Mouse (Mus musculus) intestine, embryonic 16.5 days (tissue): ENCODE data around the gene Slc4a2. TPM values are rescaled to one million over a fixed set of nuclear protein-coding genes. Genes with fewer than 3 reads are reported as not detected.

ENCODE experiments used
- ATAC-seq: fragments of 200-750 bp; cut with Nextera tagmentation; 2 replicates; pipeline ENCODE4 v1.8.0; 2017; ENCODE audit warnings: moderate TSS enrichment, moderate library complexity
- H3K27ac ChIP-seq: fragments of 300-500 bp; sonication (generic); 2 replicates; pipeline ENCODE4 v1.5.1; 2014; ENCODE audit warnings: mild to moderate bottlenecking, low read length
- H3K27me3 ChIP-seq: fragments of 300-500 bp; sonication (generic); replicated peaks from 2 replicates; pipeline ENCODE4 v1.6.1; 2014; ENCODE audit warnings: low read length, control low read depth, mixed read lengths; ENCODE audit not compliant: control insufficient read depth, insufficient read depth
- H3K36me3 ChIP-seq: fragments of 300-500 bp; sonication (generic); 2 replicates; pipeline ENCODE4 v1.6.1; 2014; ENCODE audit warnings: low read length, control low read depth; ENCODE audit not compliant: control insufficient read depth, insufficient read depth
- H3K4me1 ChIP-seq: fragments of 300-500 bp; sonication (generic); 2 replicates; pipeline ENCODE4 v1.6.1; 2014; ENCODE audit warnings: low read length, control low read depth, mixed read lengths; ENCODE audit not compliant: control insufficient read depth, insufficient read depth
- H3K4me2 ChIP-seq: fragments of 300-500 bp; sonication (generic); 2 replicates; pipeline ENCODE4 v1.6.1; 2014; ENCODE audit warnings: low read depth, low read length, control low read depth
- H3K4me3 ChIP-seq: fragments of 300-500 bp; sonication (generic); 2 replicates; pipeline ENCODE4 v1.5.1; 2014; ENCODE audit warnings: mild to moderate bottlenecking, low read length
- H3K9ac ChIP-seq: fragments of 300-500 bp; sonication (generic); 2 replicates; pipeline ENCODE4 v1.6.1; 2014; ENCODE audit warnings: low read depth, low read length
- H3K9me3 ChIP-seq: fragments of 300-500 bp; sonication (generic); 2 replicates; pipeline ENCODE4 v1.6.1; 2016; ENCODE audit warnings: low read length, control low read depth; ENCODE audit not compliant: control insufficient read depth
- WGBS: fragments of 180-500 bp; shearing (Covaris S2); extraction: QIAGEN DNeasy Blood & Tissue Kit; methylation state at CpG from one replicate; pipeline ENCODE4 v1.1.7; 2014; 5-methylcytosine and 5-hydroxymethylcytosine counted together
- polyA plus RNA-seq: library from polyadenylated mRNA; unstranded; fragments of >200 nt; fragmentation: Nextera tagmentation; extraction: Ambion mirVana; gene quantifications from 2 replicates; pipeline ENCODE4 v1.2.1, GENCODE M21; 2015

The Slc4a2 gene
- polyA plus RNA-seq, 1 experiment from 2014 or later: 52.7 TPM

DNA sequence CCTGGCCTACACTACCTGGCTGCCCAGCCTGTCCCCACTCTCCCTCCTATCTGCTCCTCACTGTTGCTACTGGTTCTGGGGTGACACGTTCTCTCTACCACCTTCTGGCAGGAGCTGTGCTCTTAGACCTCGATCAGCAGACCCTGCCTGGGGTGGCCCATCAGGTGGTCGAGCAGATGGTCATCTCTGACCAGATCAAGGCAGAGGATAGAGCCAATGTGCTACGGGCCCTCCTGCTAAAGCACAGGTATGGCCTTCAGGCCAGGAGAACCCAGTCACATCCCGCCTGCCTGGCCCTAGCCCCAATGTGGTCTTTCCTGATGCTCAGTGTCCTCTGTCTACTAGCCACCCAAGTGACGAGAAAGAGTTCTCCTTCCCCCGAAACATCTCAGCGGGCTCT is 10.4 kb downstream of the Slc4a2 start:
- Histone ChIP-seq H3K4me1 (no peaks in the 10 kb centered on the region), H3K9me3 (no peaks in the 10 kb centered on the region), H3K9ac (no peak overlapping the region), H3K4me2 (no peak overlapping the region), H3K27me3 (no peaks in the 10 kb centered on the region), H3K27ac (no peak overlapping the region), H3K4me3 (no peak overlapping the region), H3K36me3 (peaks cover 20% of the 10 kb centered on the region)
- 89% methylated on average over 8 of the region's 8 CpGs for WGBS
- ATAC-seq: no peak

DNA sequence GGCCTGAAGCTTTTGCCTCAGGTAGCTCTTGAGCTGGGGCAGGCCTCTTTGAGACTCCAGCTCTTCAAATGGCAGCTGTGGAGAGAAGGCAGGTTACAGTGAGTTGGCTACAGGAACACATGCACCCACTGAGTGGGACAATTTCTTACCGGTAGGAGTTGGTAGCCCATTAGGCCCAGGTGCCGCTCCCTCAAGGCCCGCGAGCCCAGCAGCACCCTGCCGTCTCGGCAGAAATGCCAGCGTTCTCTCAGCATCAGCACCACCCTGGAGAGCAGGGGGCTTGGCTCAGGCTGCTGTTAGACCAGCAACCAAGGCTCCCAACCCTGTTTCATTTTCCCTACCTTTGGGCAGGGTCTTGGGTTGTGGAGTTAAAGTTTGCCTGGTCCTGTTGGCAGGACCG is 17.6 kb downstream of the Slc4a2 start:
- no peak for ATAC-seq
- Histone ChIP-seq H3K4me3 (no peak overlapping the region), H3K9me3 (no peaks in the 10 kb centered on the region), H3K4me1 (peaks cover 17% of the 10 kb centered on the region), H3K9ac (no peak overlapping the region), H3K27me3 (no peaks in the 10 kb centered on the region), H3K36me3 (peaks cover 22% of the 10 kb centered on the region), H3K4me2 (no peak overlapping the region), H3K27ac (no peak overlapping the region)
- 90% methylated on average over 8 of the region's 8 CpGs for WGBS

DNA sequence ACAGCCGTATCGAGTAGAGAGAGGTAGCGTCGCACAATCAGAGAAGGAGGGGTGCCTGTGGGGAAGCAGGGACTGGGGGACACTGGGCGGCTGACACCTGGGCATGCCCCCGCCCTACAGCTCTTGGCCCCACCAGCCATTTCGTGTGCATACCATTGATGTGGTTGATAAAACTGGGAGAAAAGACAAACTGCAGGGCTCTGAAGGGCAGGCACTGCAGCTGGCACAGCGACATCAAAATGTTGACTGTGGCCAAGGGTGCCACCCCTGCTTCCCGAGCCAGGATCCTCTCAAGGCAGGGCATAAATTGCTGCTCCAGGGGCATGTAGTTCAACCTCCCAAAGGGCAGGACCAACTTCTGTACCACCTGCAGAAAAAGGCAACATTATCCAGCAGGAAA is 18.4 kb downstream of the Slc4a2 start:
- 85% methylated on average over 9 of the region's 9 CpGs for WGBS
- Histone ChIP-seq H3K9ac (no peak overlapping the region), H3K9me3 (no peaks in the 10 kb centered on the region), H3K27ac (no peak overlapping the region), H3K4me2 (no peak overlapping the region), H3K36me3 (peaks cover 22% of the 10 kb centered on the region), H3K27me3 (no peaks in the 10 kb centered on the region), H3K4me1 (peaks cover 17% of the 10 kb centered on the region), H3K4me3 (no peak overlapping the region)
- ATAC-seq: no peak

DNA sequence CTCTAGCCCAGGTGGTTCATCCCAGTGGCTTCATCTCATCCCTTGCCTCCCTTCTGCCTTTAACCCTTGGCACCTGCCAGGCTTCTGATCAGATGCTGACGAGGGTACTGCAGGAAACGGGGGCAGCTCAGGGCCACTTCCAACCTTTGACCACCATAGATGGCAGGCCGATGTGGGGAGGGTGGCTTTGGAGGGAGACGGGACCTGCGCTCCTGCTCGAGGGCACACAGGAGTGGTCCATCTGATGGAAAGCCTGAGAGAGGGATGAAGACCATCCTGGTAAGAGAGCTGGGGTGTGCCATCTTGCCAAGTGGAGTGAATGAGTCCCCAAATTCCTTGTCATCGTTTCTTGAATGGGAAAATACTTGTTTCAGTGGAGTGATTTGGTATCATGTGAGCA is 19.6 kb downstream of the Slc4a2 start:
- ATAC-seq: no peak
- 91% methylated on average over 7 of the region's 7 CpGs for WGBS
- H3K27ac ChIP-seq: no peak overlapping the region
- H3K9me3 ChIP-seq: no peaks in the 10 kb centered on the region
- H3K27me3 ChIP-seq: no peaks in the 10 kb centered on the region
- peaks cover 22% of the 10 kb centered on the region for H3K36me3 ChIP-seq
- H3K4me2 ChIP-seq: no peak overlapping the region
- peaks cover 24% of the 10 kb centered on the region for H3K4me1 ChIP-seq
- H3K9ac ChIP-seq: no peak overlapping the region
- no peak overlapping the region for H3K4me3 ChIP-seq

DNA sequence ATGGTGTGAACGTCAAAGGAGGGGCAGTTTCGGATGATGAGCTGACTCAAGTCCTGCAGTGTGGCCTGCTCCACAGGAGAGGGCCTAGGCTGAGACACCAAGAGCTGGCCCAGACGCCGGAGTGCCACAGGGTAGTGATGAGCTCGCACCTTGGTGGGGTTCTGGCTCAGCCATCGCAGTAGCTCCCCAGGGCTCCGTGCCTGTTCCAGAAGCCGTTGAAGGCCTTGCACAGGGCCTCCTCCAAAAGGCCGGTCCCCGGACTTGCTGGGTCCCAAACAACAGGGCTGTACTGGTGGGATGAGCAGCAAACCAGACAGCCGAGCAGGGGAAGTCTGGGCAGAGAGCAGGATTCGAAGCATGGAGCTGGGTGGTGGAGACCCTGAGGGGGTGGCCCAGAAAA is 20.3 kb downstream of the Slc4a2 start:
- no peak for ATAC-seq
- H3K27me3 ChIP-seq: no peaks in the 10 kb centered on the region
- no peak overlapping the region for H3K27ac ChIP-seq
- no peaks in the 10 kb centered on the region for H3K9me3 ChIP-seq
- peak overlapping the region; percentile 85 for H3K4me3 ChIP-seq
- WGBS: 81% methylated on average over 12 of the region's 12 CpGs
- H3K4me2 ChIP-seq: peak overlapping the region; percentile 88
- H3K36me3 ChIP-seq: peaks cover 19% of the 10 kb centered on the region
- peaks cover 24% of the 10 kb centered on the region for H3K4me1 ChIP-seq
- peak overlapping the region; percentile 97 for H3K9ac ChIP-seq

DNA sequence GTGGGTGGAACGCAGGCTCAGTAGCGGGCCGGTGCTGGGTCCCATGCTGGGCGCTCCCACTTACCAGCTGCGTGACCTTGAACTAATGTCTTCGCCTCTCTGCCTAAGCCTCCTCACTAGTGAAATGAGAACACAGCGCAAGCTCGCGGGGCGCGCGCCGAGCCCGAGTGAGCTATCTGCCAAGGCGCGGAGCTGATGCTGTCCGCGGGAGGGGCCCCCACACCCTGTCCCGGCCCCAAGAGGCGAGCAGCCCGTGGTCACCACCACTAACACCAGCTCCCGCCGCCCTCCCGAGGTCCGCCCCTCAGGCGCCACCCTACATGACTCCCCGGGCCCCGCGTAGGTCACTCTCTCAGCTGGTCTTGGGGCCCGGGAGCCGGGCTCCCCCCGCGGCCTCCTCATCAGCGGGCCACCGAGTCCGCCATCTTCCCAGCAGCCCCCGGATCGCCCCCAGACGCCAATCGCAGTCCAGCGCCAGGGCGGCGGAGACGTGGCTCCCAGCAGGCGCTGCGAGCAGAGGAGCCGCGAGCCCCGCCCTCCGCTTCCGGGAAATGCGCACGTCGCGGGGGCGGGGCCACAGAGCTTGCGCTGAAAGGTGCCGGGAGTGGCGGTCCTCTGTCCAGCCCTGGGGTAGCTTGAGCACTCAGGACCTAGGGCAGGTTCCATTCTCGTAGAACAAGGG is 21.2 kb downstream of the Slc4a2 start, which contains the start of gene Fastk:
Fastk (minus strand) TSS at position 542 of the 682 bp plus-strand sequence.
- ATAC-seq: peak; percentile 84
- H3K4me2 ChIP-seq: peak within 1 kb of the TSS; percentile 88
- WGBS: under 1% methylated on average over 60 of the region's 60 CpGs
- H3K4me3 ChIP-seq: peak within 1 kb of the TSS; percentile 85
- peak within 1 kb of the TSS; percentile 90 for H3K27ac ChIP-seq
- no peaks in the 10 kb centered on the region for H3K9me3 ChIP-seq
- no peaks in the 10 kb centered on the region for H3K27me3 ChIP-seq
- H3K4me1 ChIP-seq: peaks cover 24% of the 10 kb centered on the region
- H3K36me3 ChIP-seq: peaks cover 9% of the 10 kb centered on the region
- peak within 1 kb of the TSS; percentile 97 for H3K9ac ChIP-seq

DNA sequence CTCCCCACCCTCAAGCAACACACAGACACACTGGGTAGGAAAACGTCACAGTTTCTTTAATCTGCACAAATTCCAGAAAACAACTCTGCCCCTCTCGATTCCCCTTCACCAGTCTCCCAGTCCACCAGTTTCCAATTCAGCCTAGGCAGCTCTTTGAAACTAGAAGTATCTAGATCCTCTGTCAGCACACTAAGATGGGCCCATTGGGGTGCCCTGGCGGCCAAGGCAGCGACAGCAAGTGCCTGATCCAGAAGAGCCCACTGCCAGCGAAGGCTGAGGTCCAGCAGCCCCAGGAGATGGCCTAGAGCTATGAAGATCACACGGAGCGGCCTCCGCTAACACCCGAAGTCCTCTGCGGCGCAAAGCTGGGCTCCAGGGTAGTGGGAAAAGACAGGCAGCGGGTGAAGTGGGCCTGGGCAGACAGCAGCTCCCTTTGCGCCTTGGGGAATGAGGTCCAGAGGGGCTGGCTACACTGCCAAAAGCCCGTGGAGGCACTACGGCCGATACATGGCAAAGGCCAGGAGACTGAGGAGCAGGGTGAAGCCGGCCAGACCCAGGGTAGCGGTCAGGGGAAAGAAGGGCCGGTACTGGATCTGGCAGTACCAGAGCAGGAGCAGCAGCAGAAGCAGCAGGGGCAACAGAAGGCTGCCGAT is 21.9 kb downstream of the Slc4a2 start:
- H3K27ac ChIP-seq: peak overlapping the region; percentile 90
- no peak for ATAC-seq
- no peaks in the 10 kb centered on the region for H3K9me3 ChIP-seq
- peak overlapping the region; percentile 88 for H3K4me2 ChIP-seq
- peaks cover 4% of the 10 kb centered on the region for H3K36me3 ChIP-seq
- H3K27me3 ChIP-seq: no peaks in the 10 kb centered on the region
- WGBS: 56% methylated on average over 20 of the region's 20 CpGs
- peak overlapping the region; percentile 85 for H3K4me3 ChIP-seq
- peak overlapping the region; percentile 97 for H3K9ac ChIP-seq
- H3K4me1 ChIP-seq: peaks cover 24% of the 10 kb centered on the region

DNA sequence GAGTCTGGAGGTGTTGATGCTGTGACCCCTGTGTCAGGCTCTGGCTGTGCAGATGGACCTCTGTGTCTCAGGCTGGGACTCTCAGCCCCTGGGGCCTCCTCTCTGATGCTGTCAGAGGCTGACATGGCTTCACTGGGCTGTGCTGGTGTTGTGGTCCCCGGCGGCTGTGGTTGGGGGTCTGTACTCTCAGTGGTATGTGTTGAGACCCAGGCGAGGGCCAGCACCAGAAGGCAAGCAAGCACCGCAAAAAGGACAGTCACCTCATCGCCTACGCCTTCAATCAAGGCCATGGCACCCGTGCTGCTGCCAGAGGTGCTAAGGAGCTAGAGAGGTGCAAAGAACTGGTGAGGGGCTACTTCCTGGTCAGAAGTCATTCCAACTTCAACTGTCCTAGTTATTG is 23.0 kb downstream of the Slc4a2 start:
- no peaks in the 10 kb centered on the region for H3K9me3 ChIP-seq
- no peak overlapping the region for H3K27ac ChIP-seq
- 90% methylated on average over 7 of the region's 7 CpGs for WGBS
- no peak for ATAC-seq
- no peaks in the 10 kb centered on the region; the same call in 1 of the 2 replicates for H3K36me3 ChIP-seq
- no peak overlapping the region; the same call in 1 of the 2 replicates for H3K4me2 ChIP-seq
- H3K9ac ChIP-seq: no peak overlapping the region
- no peaks in the 10 kb centered on the region for H3K27me3 ChIP-seq
- H3K4me1 ChIP-seq: peaks cover 30% of the 10 kb centered on the region
- no peak overlapping the region; the same call in 1 of the 2 replicates for H3K4me3 ChIP-seq

DNA sequence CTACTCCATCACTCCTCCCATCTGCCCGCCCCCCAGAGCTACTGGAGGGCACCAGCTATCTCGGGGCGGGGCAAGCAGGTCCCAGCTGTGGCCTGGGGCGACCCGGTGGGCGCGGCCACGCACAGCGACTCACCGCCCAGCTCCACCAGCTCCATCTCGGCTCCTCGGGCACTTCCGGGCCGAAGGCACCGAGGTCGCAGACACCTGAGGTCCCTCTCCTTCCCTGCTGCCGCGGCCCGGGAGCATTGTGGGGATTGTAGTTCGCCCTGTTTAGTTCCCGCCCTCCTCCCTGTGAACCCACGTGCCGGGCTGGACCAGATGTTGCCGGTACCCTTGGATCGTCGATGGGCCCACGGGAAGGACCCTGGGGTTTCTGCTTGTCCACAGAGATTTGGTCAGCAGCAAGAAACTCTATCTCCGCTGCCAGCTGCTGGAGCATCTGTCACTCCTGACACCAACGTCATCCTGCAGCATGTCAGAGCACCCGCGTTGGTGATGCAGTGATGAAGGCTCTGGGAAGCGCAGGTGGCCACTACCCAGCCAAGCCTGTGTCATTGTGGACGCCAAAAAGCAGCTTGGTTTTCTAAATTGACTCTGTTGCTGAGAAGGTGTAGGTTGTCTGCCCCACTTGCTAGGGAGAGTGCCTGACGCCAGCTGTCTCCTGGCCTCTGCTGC is 24.1 kb downstream of the Slc4a2 start, which contains the start of gene Tmub1:
Tmub1 (minus strand) TSS at position 231 of the 675 bp plus-strand sequence.
- H3K27ac ChIP-seq: peak within 1 kb of the TSS; percentile 61
- peak; percentile 72 for ATAC-seq
- H3K4me2 ChIP-seq: peak within 1 kb of the TSS; percentile 79
- H3K4me1 ChIP-seq: peaks cover 30% of the 10 kb centered on the region
- peak within 1 kb of the TSS; percentile 74 for H3K9ac ChIP-seq
- 2% methylated on average over 34 of the region's 34 CpGs for WGBS
- H3K36me3 ChIP-seq: no peaks in the 10 kb centered on the region; the same call in 1 of the 2 replicates
- no peaks in the 10 kb centered on the region for H3K27me3 ChIP-seq
- peak within 1 kb of the TSS; percentile 69 for H3K4me3 ChIP-seq
- no peaks in the 10 kb centered on the region for H3K9me3 ChIP-seq
